Mouse (Mus musculus) hindbrain, embryonic 16.5 days (tissue): Measurements from ENCODE around the gene Psma4. TPM values are rescaled to one million over a fixed set of nuclear protein-coding genes. Genes with fewer than 3 reads are reported as not detected.

Experiments used
- ATAC-seq: fragments of 200-750 bp; cut with Nextera tagmentation; 2 replicates; pipeline ENCODE4 v1.8.0; 2017; ENCODE audit warnings: moderate TSS enrichment, moderate library complexity
- H3K27ac ChIP-seq: fragments of 300-500 bp; sonication (generic); 2 replicates; pipeline ENCODE4 v1.5.1; 2014; ENCODE audit warnings: low read depth, mild to moderate bottlenecking, control low read depth, low read length, moderate library complexity
- H3K27me3 ChIP-seq: fragments of 300-500 bp; sonication (generic); replicated peaks from 2 replicates; pipeline ENCODE4 v1.6.1; 2014; ENCODE audit warnings: low read length; ENCODE audit not compliant: control insufficient read depth, insufficient read depth
- H3K36me3 ChIP-seq: fragments of 300-500 bp; sonication (generic); 2 replicates; pipeline ENCODE4 v1.6.1; 2014; ENCODE audit warnings: mild to moderate bottlenecking, low read length, moderate library complexity, mixed read lengths; ENCODE audit not compliant: control insufficient read depth, insufficient read depth
- H3K4me1 ChIP-seq: fragments of 300-500 bp; sonication (generic); 2 replicates; pipeline ENCODE4 v1.6.1; 2014; ENCODE audit warnings: low read depth, low read length; ENCODE audit not compliant: control insufficient read depth, insufficient read depth
- H3K4me2 ChIP-seq: fragments of 300-500 bp; sonication (generic); 2 replicates; pipeline ENCODE4 v1.6.1; 2014; ENCODE audit warnings: mild to moderate bottlenecking, low read length, control low read depth, moderate library complexity
- H3K4me3 ChIP-seq: fragments of 300-500 bp; sonication (generic); 2 replicates; pipeline ENCODE4 v1.5.1; 2014; ENCODE audit warnings: mild to moderate bottlenecking, low read length, control low read depth, moderate library complexity
- H3K9ac ChIP-seq: fragments of 300-500 bp; sonication (generic); 2 replicates; pipeline ENCODE4 v1.6.1; 2014; ENCODE audit warnings: low read depth, mild to moderate bottlenecking, control low read depth, low read length, moderate library complexity
- H3K9me3 ChIP-seq: fragments of 300-500 bp; sonication (generic); 2 replicates; pipeline ENCODE4 v1.6.1; 2014; ENCODE audit warnings: mild to moderate bottlenecking, low read length, moderate library complexity; ENCODE audit not compliant: control insufficient read depth
- WGBS: fragments of 180-500 bp; shearing (Covaris S2); extraction: QIAGEN DNeasy Blood & Tissue Kit; methylation state at CpG from one replicate; pipeline ENCODE4 v1.1.7; 2014; 5-methylcytosine and 5-hydroxymethylcytosine counted together
- polyA plus RNA-seq: library from polyadenylated mRNA; unstranded; fragments of >200 nt; fragmentation: Nextera tagmentation; extraction: Ambion mirVana; gene quantifications from 2 replicates; pipeline ENCODE4 v1.2.1, GENCODE M21; 2015

Psma4 gene
- polyA plus RNA-seq, 1 experiment from 2014 or later: 265 TPM

- Histone ChIP-seq H3K4me3 (peak within 1 kb of the TSS; percentile 69), H3K9me3 (no peaks in the 10 kb centered on the region), H3K27me3 (peaks cover 2% of the 10 kb centered on the region), H3K27ac (peak within 1 kb of the TSS; percentile 26; the same call in 1 of the 2 replicates), H3K9ac (peak within 1 kb of the TSS; percentile 70), H3K4me2 (peak within 1 kb of the TSS; percentile 95), H3K36me3 (no peaks in the 10 kb centered on the region), H3K4me1 (peaks cover 11% of the 10 kb centered on the region)
- peak; percentile 49; the same call in 1 of the 2 replicates for ATAC-seq
- WGBS: 34% methylated on average over 8 of the region's 8 CpGs
These were observed 30.1 kb downstream of the Psma4 start, which contains the start of gene Chrna5 for GRCm38 (mm10) chr9:54980674-54981073. Gene Chrna5 (plus strand): TSS chr9:54980880.

GRCm38 (mm10) chr9:54981291-54982191 lies 31.0 kb downstream of the Psma4 start:
- Histone ChIP-seq H3K27me3 (peaks cover 2% of the 10 kb centered on the region), H3K27ac (peak overlapping the region; percentile 26; the same call in 1 of the 2 replicates), H3K9ac (peak overlapping the region; percentile 70), H3K36me3 (no peaks in the 10 kb centered on the region), H3K4me1 (peaks cover 11% of the 10 kb centered on the region), H3K4me3 (peak overlapping the region; percentile 69), H3K9me3 (no peaks in the 10 kb centered on the region), H3K4me2 (peak overlapping the region; percentile 95)
- WGBS: under 1% methylated on average over 73 of the region's 85 CpGs
- peak; percentile 89 for ATAC-seq

GRCm38 (mm10) chr9:54982401-54982800 lies 31.8 kb downstream of the Psma4 start:
- WGBS: 6% methylated on average over 7 of the region's 7 CpGs
- H3K36me3 ChIP-seq: no peaks in the 10 kb centered on the region
- H3K27me3 ChIP-seq: peaks cover 2% of the 10 kb centered on the region
- H3K4me1 ChIP-seq: peaks cover 11% of the 10 kb centered on the region
- no peak overlapping the region for H3K9ac ChIP-seq
- H3K27ac ChIP-seq: no peak overlapping the region
- no peak for ATAC-seq
- H3K4me2 ChIP-seq: peak overlapping the region; percentile 95
- H3K4me3 ChIP-seq: peak overlapping the region; percentile 69
- no peaks in the 10 kb centered on the region for H3K9me3 ChIP-seq

- Histone ChIP-seq H3K4me3 (no peak overlapping the region), H3K27ac (no peak overlapping the region), H3K27me3 (no peaks in the 10 kb centered on the region), H3K4me1 (no peaks in the 10 kb centered on the region), H3K4me2 (no peak overlapping the region), H3K9ac (no peak overlapping the region), H3K36me3 (no peaks in the 10 kb centered on the region), H3K9me3 (no peaks in the 10 kb centered on the region)
- no peak for ATAC-seq
- 80% methylated on average over 3 of the region's 3 CpGs for WGBS
These were observed 39.8 kb downstream of the Psma4 start for GRCm38 (mm10) chr9:54990362-54990761.

GRCm38 (mm10) chr9:54994381-54994780 lies 43.8 kb downstream of the Psma4 start:
- no peak overlapping the region for H3K9ac ChIP-seq
- no peaks in the 10 kb centered on the region for H3K27me3 ChIP-seq
- H3K4me1 ChIP-seq: no peaks in the 10 kb centered on the region
- H3K4me3 ChIP-seq: no peak overlapping the region
- ATAC-seq: no peak
- no peaks in the 10 kb centered on the region for H3K9me3 ChIP-seq
- H3K4me2 ChIP-seq: no peak overlapping the region
- H3K36me3 ChIP-seq: no peaks in the 10 kb centered on the region
- no peak overlapping the region for H3K27ac ChIP-seq
- 38% methylated on average over 3 of the region's 3 CpGs for WGBS

- Histone ChIP-seq H3K27me3 (no peaks in the 10 kb centered on the region), H3K9me3 (no peaks in the 10 kb centered on the region), H3K4me1 (no peaks in the 10 kb centered on the region), H3K4me2 (no peak overlapping the region), H3K27ac (no peak overlapping the region), H3K4me3 (no peak overlapping the region), H3K9ac (no peak overlapping the region), H3K36me3 (no peaks in the 10 kb centered on the region)
- WGBS: 86% methylated on average over 3 of the region's 3 CpGs
- ATAC-seq: no peak
These were observed 45.1 kb downstream of the Psma4 start for GRCm38 (mm10) chr9:54995645-54996044.

GRCm38 (mm10) chr9:55003609-55004008 lies 53.0 kb downstream of the Psma4 start:
- ATAC-seq: no peak
- H3K4me1 ChIP-seq: no peaks in the 10 kb centered on the region
- no peaks in the 10 kb centered on the region for H3K36me3 ChIP-seq
- no peaks in the 10 kb centered on the region for H3K27me3 ChIP-seq
- no peak overlapping the region for H3K4me3 ChIP-seq
- H3K4me2 ChIP-seq: no peak overlapping the region
- 50% methylated on average over 4 of the region's 4 CpGs for WGBS
- no peaks in the 10 kb centered on the region for H3K9me3 ChIP-seq
- H3K9ac ChIP-seq: no peak overlapping the region
- no peak overlapping the region for H3K27ac ChIP-seq

Other genes starting within 250 kb of the Psma4 start
- 90.1 and 93.3 TPM in 2 replicates for gene Wdr61, start 216.3 kb upstream of the Psma4 start, polyA plus RNA-seq
- gene Crabp1, start 186.0 kb upstream of the Psma4 start, polyA plus RNA-seq: 225 and 236 TPM in 2 replicates
- 28.1 and 34.7 TPM in 2 replicates for gene Ireb2, start 87.0 kb upstream of the Psma4 start, polyA plus RNA-seq
- 1.9 and 2.2 TPM in 2 replicates for gene Hykk, start 33.5 kb upstream of the Psma4 start, polyA plus RNA-seq
- gene AY074887, start 208 bp downstream of the Psma4 start, polyA plus RNA-seq: 0.86 and 0.90 TPM in 2 replicates
- 0.86 and 3.7 TPM in 2 replicates for gene Chrna5, start 30.1 kb downstream of the Psma4 start, polyA plus RNA-seq
- gene Chrna3, start 75.8 kb downstream of the Psma4 start, polyA plus RNA-seq: 18.8 and 20.2 TPM in 2 replicates
- 1.5 and 1.6 TPM in 2 replicates for gene Chrnb4, start 98.0 kb downstream of the Psma4 start, polyA plus RNA-seq
- gene Ube2q2, start 198.1 kb downstream of the Psma4 start, polyA plus RNA-seq: 17.7 and 37.0 TPM in 2 replicates